Mouse (Mus musculus) kidney, adult 18-20 months (tissue): Measurements from ENCODE around the gene Homer1.

Experiments
- DNase-seq: peaks from one replicate; pipeline ENCODE4 v3.0.0; 2021

Homer1 gene

GRCm38 (mm10) chr13:93340555-93341278 is 41.3 kb downstream of the Homer1 start:
- DNase-seq = no peak

GRCm38 (mm10) chr13:93342641-93343040 is 43.2 kb downstream of the Homer1 start:
- DNase-seq = no peak

- DNase-seq = no peak
Observed at GRCm38 (mm10) chr13:93344395-93344794, 45.0 kb downstream of the Homer1 start.

- no peak for DNase-seq
Observed at GRCm38 (mm10) chr13:93345854-93346253, 46.4 kb downstream of the Homer1 start.

- DNase-seq = no peak
Observed at GRCm38 (mm10) chr13:93352030-93352429, 52.6 kb downstream of the Homer1 start.

GRCm38 (mm10) chr13:93354420-93355278 is 55.2 kb downstream of the Homer1 start:
- DNase-seq = no peak

- DNase-seq = no peak
Observed at GRCm38 (mm10) chr13:93355279-93355587, 55.8 kb downstream of the Homer1 start.

GRCm38 (mm10) chr13:93358522-93358921 is 59.1 kb downstream of the Homer1 start:
- DNase-seq = no peak

- no peak for DNase-seq
Observed at GRCm38 (mm10) chr13:93367555-93367954, 68.1 kb downstream of the Homer1 start.

- no peak for DNase-seq
Observed at GRCm38 (mm10) chr13:93368812-93369584, 69.6 kb downstream of the Homer1 start.

GRCm38 (mm10) chr13:93374457-93374856 is 75.0 kb downstream of the Homer1 start:
- DNase-seq = no peak

GRCm38 (mm10) chr13:93378493-93378892 is 79.1 kb downstream of the Homer1 start:
- no peak for DNase-seq

GRCm38 (mm10) chr13:93380399-93381063 is 81.1 kb downstream of the Homer1 start:
- DNase-seq = no peak

- DNase-seq = no peak
Observed at GRCm38 (mm10) chr13:93381301-93381700, 81.9 kb downstream of the Homer1 start.

- no peak for DNase-seq
Observed at GRCm38 (mm10) chr13:93383092-93383491, 83.7 kb downstream of the Homer1 start.

- DNase-seq = no peak
Observed at GRCm38 (mm10) chr13:93383620-93384019, 84.2 kb downstream of the Homer1 start.

GRCm38 (mm10) chr13:93384481-93384880 is 85.0 kb downstream of the Homer1 start:
- no peak for DNase-seq

- DNase-seq = no peak
Observed at GRCm38 (mm10) chr13:93385147-93385546, 85.7 kb downstream of the Homer1 start.

GRCm38 (mm10) chr13:93387440-93387839 is 88.0 kb downstream of the Homer1 start:
- no peak for DNase-seq

- no peak for DNase-seq
Observed at GRCm38 (mm10) chr13:93388594-93389241, 89.3 kb downstream of the Homer1 start.

GRCm38 (mm10) chr13:93389242-93389625 is 89.8 kb downstream of the Homer1 start:
- no peak for DNase-seq

- no peak for DNase-seq
Observed at GRCm38 (mm10) chr13:93399710-93400216, 100.3 kb downstream of the Homer1 start.
